Mouse (Mus musculus) cortical plate, adult 2 months (tissue): ENCODE data around the gene Fam98b.

Experiments
- CTCF ChIP-seq: fragments of 200-500 bp; IDR thresholded peaks from 2 replicates; pipeline ENCODE4 v1.5.1; 2011; ENCODE audit warnings: mild to moderate bottlenecking, control low read depth, low read length; ENCODE audit not compliant: insufficient read depth; ENCODE audit errors: extremely low read depth
- POLR2A ChIP-seq: fragments of 200-500 bp; IDR thresholded peaks from 2 replicates; pipeline ENCODE4 v1.6.1; 2011; ENCODE audit warnings: mild to moderate bottlenecking, low read length, control low read depth; ENCODE audit not compliant: insufficient read depth; ENCODE audit errors: extremely low read depth

- TF ChIP-seq CTCF (no peak), POLR2A (no peak)
Observed at GRCm38 (mm10) chr2:117230261-117230660, 19.3 kb upstream of the Fam98b start.
